Mouse (Mus musculus) kidney, embryonic 15.5 days (tissue): ENCODE results near the gene Tfec. TPM values are rescaled to one million over a fixed set of nuclear protein-coding genes. Genes with fewer than 3 reads are reported as not detected.

Source experiments
- ATAC-seq: fragments of 200-750 bp; cut with Nextera tagmentation; replicated peaks from 2 replicates; pipeline ENCODE4 v1.8.0; 2017; ENCODE audit warnings: moderate TSS enrichment; ENCODE audit not compliant: low FRiP score
- H3K27ac ChIP-seq: fragments of 300-500 bp; sonication (generic); 2 replicates; pipeline ENCODE4 v1.5.1; 2015; ENCODE audit warnings: mild to moderate bottlenecking, inconsistent platforms
- H3K27me3 ChIP-seq: fragments of 300-500 bp; sonication (generic); 2 replicates; pipeline ENCODE4 v1.6.1; 2015; ENCODE audit warnings: inconsistent platforms
- H3K36me3 ChIP-seq: fragments of 300-500 bp; sonication (generic); 2 replicates; pipeline ENCODE4 v1.6.1; 2015; ENCODE audit warnings: inconsistent platforms
- H3K4me1 ChIP-seq: fragments of 300-500 bp; sonication (generic); 2 replicates; pipeline ENCODE4 v1.6.1; 2015; ENCODE audit warnings: inconsistent platforms
- H3K4me2 ChIP-seq: fragments of 300-500 bp; sonication (generic); 2 replicates; pipeline ENCODE4 v1.6.1; 2015; ENCODE audit warnings: moderate library complexity, mild to moderate bottlenecking, inconsistent platforms
- H3K4me3 ChIP-seq: fragments of 300-500 bp; sonication (generic); replicated peaks from 2 replicates; pipeline ENCODE4 v1.5.1; 2015; ENCODE audit warnings: mild to moderate bottlenecking, inconsistent platforms
- H3K9ac ChIP-seq: fragments of 300-500 bp; sonication (generic); 2 replicates; pipeline ENCODE4 v1.6.1; 2015; ENCODE audit warnings: mild to moderate bottlenecking, inconsistent platforms
- H3K9me3 ChIP-seq: fragments of 300-500 bp; sonication (generic); replicated peaks from 2 replicates; pipeline ENCODE4 v1.6.1; 2016; ENCODE audit warnings: inconsistent platforms
- WGBS: fragments of 180-500 bp; shearing (Covaris S2); methylation state at CpG from one replicate; pipeline ENCODE4 v1.1.7; 2015; ENCODE audit warnings: mixed read lengths; 5-methylcytosine and 5-hydroxymethylcytosine counted together
- polyA plus RNA-seq: library from polyadenylated mRNA; unstranded; fragments of >200 nt; fragmentation: Nextera tagmentation; extraction: Ambion mirVana; gene quantifications from 2 replicates; pipeline ENCODE4 v1.2.1, GENCODE M21; 2015

Tfec gene
- 5.8 and 5.9 TPM in 2 replicates for polyA plus RNA-seq

DNA sequence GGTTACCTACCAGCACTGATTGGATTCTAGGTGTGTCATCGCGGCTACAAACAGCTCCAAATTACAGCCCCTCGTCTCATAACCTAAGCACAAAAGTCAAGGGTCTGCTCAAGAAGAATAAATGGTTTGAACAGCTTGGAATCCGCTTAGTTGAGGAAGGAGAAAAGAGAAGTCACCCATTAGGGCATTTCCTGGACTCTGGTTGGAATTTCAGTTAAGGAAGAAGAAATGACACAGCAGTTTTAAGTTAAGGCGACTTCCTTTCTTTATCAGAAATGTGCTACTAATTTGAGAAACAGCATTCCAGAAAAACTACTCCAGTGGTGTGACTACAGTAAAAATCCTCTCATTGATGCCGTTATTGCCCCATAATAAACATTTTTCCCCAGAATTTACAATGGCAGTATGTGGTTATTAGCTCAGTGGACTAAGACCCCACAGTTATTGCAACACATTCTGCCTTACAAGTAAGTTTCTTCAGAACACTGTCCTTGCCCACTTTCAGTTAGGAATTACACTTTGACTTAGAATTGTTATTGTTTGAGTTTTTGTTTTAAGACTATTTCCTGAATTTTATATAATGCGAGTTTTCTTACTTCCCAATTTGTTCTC, at the start of gene Tfec:
Gene Tfec, minus strand, starts transcription at position 191 of the 612 bp plus-strand sequence.
- no peaks in the 10 kb centered on the region for H3K27me3 ChIP-seq
- WGBS: 80% methylated on average over 7 of the region's 7 CpGs
- ATAC-seq: no peak
- H3K4me2 ChIP-seq: no peak within 1 kb of the TSS
- H3K4me3 ChIP-seq: no peak within 1 kb of the TSS
- H3K4me1 ChIP-seq: no peaks in the 10 kb centered on the region
- no peaks in the 10 kb centered on the region for H3K9me3 ChIP-seq
- no peaks in the 10 kb centered on the region for H3K36me3 ChIP-seq
- H3K27ac ChIP-seq: no peak within 1 kb of the TSS
- no peak within 1 kb of the TSS for H3K9ac ChIP-seq

DNA sequence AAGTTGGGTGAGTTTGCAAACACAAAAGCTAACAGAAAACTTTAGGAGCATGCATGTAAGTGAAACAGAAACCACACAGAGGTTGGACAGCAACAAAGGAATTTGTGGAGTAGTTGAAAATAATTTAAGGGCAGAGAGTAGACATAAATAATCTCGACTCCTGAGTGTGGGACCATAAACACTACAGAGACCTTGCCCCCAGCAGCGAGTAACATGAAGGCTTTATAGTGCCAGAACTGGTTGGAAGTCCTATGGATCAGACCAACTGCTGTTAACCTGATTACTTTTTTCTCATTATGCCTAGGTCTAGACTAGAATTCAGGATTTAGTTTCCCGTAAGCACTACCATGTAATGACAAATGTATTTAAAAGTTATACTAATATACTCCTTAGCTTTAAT, 49.6 kb upstream of the Tfec start:
- H3K4me1 ChIP-seq: no peaks in the 10 kb centered on the region
- no peak overlapping the region for H3K4me3 ChIP-seq
- no peaks in the 10 kb centered on the region for H3K27me3 ChIP-seq
- H3K4me2 ChIP-seq: no peak overlapping the region
- WGBS: 53% methylated on average over 3 of the region's 3 CpGs
- no peak overlapping the region for H3K9ac ChIP-seq
- ATAC-seq: no peak
- no peak overlapping the region for H3K27ac ChIP-seq
- H3K36me3 ChIP-seq: no peaks in the 10 kb centered on the region
- no peaks in the 10 kb centered on the region for H3K9me3 ChIP-seq

DNA sequence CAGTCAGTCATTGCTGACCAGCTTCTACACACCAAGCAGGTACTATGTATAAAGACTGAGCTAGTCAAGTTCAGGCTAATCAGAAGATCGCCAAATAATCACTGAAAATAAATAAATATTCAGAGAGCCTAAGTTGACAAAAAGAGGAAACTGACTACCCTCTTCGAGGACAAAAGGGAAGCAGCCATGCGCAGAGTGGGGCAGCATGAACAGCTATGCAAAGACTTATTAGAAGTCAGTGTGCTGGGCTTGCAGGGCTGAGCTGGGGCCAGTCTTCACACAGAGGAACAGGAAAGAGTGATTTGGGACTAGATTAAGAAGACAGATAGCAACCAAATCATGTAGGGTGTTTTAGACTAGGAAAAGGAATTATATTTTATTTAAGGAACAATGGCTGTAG, 45.3 kb upstream of the Tfec start:
- WGBS: 87% methylated on average over 3 of the region's 3 CpGs

DNA sequence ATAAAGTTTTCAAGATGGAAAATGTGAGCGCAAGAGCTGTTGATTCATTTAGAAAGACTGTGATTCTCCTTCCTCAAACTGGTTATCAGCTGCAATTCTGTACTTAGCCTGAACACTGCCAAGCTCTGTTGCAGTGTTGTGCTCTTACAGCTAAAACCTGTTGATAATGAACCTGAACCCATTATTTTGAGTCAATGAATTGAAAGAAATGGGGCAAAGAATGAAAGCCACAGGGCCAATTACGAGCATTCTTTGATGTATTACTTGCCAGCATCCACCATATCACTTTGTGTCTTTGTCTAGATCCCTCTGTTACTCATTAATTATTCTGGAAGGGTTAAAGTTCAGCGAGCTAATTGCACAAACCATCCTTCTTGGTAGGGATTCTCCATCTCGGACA, 44.2 kb upstream of the Tfec start:
- WGBS: 70% methylated on average over 4 of the region's 4 CpGs
- H3K4me1 ChIP-seq: no peaks in the 10 kb centered on the region
- ATAC-seq: no peak
- no peak overlapping the region for H3K4me2 ChIP-seq
- H3K9ac ChIP-seq: no peak overlapping the region
- H3K27ac ChIP-seq: no peak overlapping the region
- H3K4me3 ChIP-seq: no peak overlapping the region
- H3K9me3 ChIP-seq: no peaks in the 10 kb centered on the region
- no peaks in the 10 kb centered on the region for H3K27me3 ChIP-seq
- no peaks in the 10 kb centered on the region for H3K36me3 ChIP-seq

More for the DNA sequence above, 45.3 kb upstream of the Tfec start:
- no peaks in the 10 kb centered on the region for H3K36me3 ChIP-seq
- H3K4me3 ChIP-seq: no peak overlapping the region
- no peaks in the 10 kb centered on the region for H3K4me1 ChIP-seq
- no peak for ATAC-seq
- no peak overlapping the region for H3K27ac ChIP-seq
- no peak overlapping the region for H3K4me2 ChIP-seq
- H3K9ac ChIP-seq: no peak overlapping the region
- no peaks in the 10 kb centered on the region for H3K27me3 ChIP-seq
- H3K9me3 ChIP-seq: no peaks in the 10 kb centered on the region

DNA sequence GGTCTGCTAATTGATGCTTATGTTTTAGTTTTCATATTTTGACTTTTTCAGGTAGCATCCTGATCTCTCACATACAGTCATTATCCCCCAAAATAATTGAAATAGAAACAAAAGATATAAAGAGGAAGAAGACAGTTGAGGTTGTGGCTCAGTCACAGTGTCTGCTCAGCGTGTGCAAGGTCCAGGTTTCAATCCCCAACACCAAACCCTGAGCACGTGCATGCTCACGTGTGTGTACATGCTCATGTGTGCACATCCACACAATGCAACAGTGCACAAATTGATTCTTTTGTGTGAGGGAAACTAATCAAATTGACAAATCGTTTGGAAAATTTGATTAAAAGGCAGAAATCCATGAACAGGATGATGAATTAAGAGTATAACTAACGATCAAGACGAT, 32.8 kb upstream of the Tfec start:
- WGBS: 90% methylated on average over 6 of the region's 6 CpGs
- no peak overlapping the region for H3K27ac ChIP-seq
- no peak overlapping the region for H3K4me3 ChIP-seq
- no peaks in the 10 kb centered on the region for H3K9me3 ChIP-seq
- no peaks in the 10 kb centered on the region for H3K36me3 ChIP-seq
- no peaks in the 10 kb centered on the region for H3K4me1 ChIP-seq
- H3K9ac ChIP-seq: no peak overlapping the region
- H3K4me2 ChIP-seq: no peak overlapping the region
- H3K27me3 ChIP-seq: no peaks in the 10 kb centered on the region
- no peak for ATAC-seq

DNA sequence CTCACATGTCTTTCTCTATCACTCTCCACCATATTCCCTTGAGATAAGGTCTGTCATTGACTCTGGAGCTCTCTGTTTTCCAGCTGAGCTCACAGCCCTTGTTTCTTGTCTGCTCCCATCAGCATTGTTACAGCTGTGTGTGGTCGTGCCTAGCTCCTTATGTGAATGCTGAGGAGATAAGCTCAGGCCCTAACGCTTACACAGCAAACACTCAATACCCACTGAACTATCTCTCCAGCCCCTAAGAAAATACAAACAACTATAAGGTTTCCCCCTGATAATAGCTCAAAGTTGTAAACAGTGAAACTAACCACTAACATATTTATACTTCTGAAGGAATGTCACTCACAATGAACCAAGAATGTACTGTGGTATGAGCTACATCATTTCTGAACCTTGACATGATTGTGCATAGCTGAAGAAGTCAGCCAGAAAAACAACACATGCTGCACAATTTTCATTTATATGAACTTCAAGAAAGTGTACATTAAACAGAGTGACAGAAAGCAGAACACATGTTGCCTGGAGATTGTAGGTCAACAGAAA, 21.9 kb upstream of the Tfec start:
- Histone ChIP-seq H3K27ac (no peak overlapping the region), H3K27me3 (no peaks in the 10 kb centered on the region), H3K4me1 (no peaks in the 10 kb centered on the region), H3K36me3 (no peaks in the 10 kb centered on the region), H3K9ac (no peak overlapping the region), H3K4me2 (no peak overlapping the region), H3K9me3 (no peaks in the 10 kb centered on the region), H3K4me3 (no peak overlapping the region)
- no peak for ATAC-seq
- 65% methylated on average over 2 of the region's 2 CpGs for WGBS

DNA sequence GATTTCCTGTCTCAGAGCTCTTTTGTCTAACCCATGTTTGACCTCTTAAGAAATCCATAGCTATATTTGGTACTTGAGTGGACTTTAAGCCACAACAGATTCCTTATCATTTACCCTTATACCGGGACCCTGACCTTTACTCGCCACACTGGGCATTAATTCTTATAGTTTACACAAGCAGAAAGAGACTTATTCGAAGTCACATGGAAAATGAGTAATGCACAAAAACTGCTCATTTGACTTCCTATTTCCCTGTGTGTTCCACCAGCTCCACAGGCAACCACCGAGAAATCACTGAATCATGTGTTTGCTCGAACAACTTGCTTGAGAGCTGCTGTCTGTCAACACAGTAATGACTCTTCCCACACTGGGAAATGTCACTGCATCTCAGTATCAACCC, 6.4 kb downstream of the Tfec start:
- no peak overlapping the region for H3K4me2 ChIP-seq
- no peak overlapping the region for H3K9ac ChIP-seq
- WGBS: 58% methylated on average over 5 of the region's 5 CpGs
- no peaks in the 10 kb centered on the region for H3K4me1 ChIP-seq
- 0 out of 2 replicates have a peak, but pooled peaks have one; percentile 9 for ATAC-seq
- no peaks in the 10 kb centered on the region for H3K9me3 ChIP-seq
- H3K4me3 ChIP-seq: no peak overlapping the region
- H3K27me3 ChIP-seq: no peaks in the 10 kb centered on the region
- no peak overlapping the region for H3K27ac ChIP-seq
- H3K36me3 ChIP-seq: no peaks in the 10 kb centered on the region

DNA sequence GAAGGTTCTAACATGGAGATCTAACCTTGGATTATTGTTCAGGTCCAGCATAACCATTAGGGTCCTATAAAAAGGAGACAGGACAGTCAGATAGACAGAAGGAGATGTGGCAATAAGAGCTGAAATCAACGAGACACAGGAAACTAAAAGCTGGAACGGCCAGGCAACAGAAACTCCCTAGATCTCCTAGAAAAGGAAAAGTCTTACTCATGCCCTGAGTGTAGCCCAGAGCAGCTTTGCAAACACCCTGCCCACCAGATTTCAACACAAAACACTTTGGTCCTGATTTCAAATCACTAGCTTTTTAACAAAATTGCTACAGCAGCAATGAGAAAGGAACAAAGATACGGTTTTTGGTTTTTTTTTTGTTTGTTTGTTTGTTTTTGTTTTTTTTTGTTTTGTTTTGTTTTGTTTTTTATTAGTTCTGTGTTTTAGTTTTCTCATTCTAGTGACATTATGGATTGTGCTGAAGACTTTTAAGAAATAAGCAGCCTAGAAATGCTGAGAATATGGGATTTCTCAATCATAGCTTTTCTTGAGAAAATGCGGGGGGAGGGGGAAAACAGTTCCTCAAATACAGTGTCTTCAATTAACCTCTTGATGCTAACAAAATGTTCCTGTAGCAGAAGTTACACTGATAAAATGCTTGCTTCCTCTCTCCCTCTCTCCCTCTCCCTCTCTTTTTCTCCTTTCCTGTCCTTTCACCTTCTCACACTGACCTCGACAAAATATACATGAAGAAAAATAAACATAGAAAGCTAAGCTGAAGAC, 14.5 kb downstream of the Tfec start:
- H3K4me1 ChIP-seq: no peaks in the 10 kb centered on the region
- H3K9me3 ChIP-seq: no peaks in the 10 kb centered on the region
- H3K27ac ChIP-seq: no peak overlapping the region
- no peak for ATAC-seq
- no peaks in the 10 kb centered on the region for H3K27me3 ChIP-seq
- H3K4me2 ChIP-seq: no peak overlapping the region
- H3K36me3 ChIP-seq: no peaks in the 10 kb centered on the region
- H3K9ac ChIP-seq: no peak overlapping the region
- WGBS: 55% methylated on average over 5 of the region's 5 CpGs
- no peak overlapping the region for H3K4me3 ChIP-seq

DNA sequence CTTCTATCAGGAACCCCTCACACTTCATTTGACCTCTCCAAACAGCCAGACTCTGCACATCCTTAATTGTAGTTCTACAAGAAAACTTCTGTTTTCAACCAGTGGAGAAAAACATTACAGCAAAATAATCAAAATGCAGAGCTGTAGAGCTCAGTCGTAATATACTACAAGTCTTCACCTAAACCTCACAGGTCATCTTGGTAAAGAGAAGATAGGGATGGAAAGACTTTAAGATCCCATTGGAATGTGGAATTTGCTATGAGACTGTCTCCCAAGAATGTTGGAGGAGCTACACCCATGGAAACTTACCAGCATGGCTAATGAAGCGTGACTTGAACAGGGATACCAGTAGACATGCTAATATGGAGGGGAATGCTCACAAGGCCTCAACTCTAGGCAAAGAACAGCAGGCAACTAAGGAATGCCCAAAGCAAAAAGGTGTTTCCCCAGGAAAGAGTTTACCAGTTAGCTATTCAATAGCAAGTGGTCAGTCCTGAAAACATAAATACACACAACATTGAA, 24.2 kb downstream of the Tfec start:
- Histone ChIP-seq H3K27me3 (no peaks in the 10 kb centered on the region), H3K36me3 (no peaks in the 10 kb centered on the region), H3K4me3 (no peak overlapping the region), H3K27ac (no peak overlapping the region), H3K9ac (no peak overlapping the region), H3K4me2 (no peak overlapping the region), H3K4me1 (no peaks in the 10 kb centered on the region), H3K9me3 (no peaks in the 10 kb centered on the region)
- WGBS: 84% methylated on average over 2 of the region's 2 CpGs
- ATAC-seq: no peak

DNA sequence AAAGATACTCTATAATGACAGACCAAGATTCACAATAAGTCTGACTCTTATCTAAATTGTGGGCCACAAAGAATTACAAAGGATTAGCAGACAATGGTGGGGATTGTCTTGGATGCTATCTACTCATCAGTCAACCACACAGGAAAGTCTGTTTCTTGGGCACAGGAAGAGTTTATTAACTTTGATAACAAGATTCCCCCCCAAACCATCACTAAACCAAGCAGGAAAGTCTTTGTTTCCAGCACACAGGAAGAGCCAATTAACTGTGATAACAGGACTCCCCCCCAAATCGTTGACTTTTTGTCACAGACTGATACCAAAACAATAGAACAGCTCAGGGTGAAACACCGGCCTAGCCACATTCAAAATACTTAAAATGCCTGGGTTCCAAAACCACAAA, 28.2 kb downstream of the Tfec start:
- WGBS: 54% methylated on average over 2 of the region's 2 CpGs
- Histone ChIP-seq H3K4me2 (no peak overlapping the region), H3K27me3 (no peaks in the 10 kb centered on the region), H3K9me3 (no peaks in the 10 kb centered on the region), H3K36me3 (no peaks in the 10 kb centered on the region), H3K4me3 (no peak overlapping the region), H3K4me1 (no peaks in the 10 kb centered on the region), H3K9ac (no peak overlapping the region), H3K27ac (no peak overlapping the region)
- no peak for ATAC-seq

DNA sequence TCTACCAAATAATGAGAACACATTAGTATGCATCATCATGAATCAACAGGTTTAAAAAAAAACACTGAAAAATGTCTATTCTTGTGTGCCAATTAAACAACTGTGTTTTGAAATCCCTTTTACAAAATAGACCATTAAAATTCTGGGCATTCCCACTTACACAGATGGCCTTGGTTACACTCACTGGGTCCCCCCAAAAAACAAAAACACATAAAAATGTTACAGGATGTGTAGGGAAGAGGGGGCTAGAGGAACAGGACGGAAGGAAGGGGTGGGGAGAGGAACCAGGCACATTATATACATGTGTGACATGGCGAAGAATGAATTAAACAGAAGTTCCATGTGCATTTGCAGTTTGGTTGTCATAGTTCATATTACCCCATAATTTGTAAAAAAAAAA, 29.9 kb downstream of the Tfec start:
- Histone ChIP-seq H3K9me3 (no peaks in the 10 kb centered on the region), H3K4me1 (no peaks in the 10 kb centered on the region), H3K9ac (no peak overlapping the region), H3K36me3 (no peaks in the 10 kb centered on the region), H3K4me3 (no peak overlapping the region), H3K27me3 (no peaks in the 10 kb centered on the region), H3K27ac (no peak overlapping the region), H3K4me2 (no peak overlapping the region)
- ATAC-seq: no peak
- WGBS: 58% methylated on average over 2 of the region's 2 CpGs

DNA sequence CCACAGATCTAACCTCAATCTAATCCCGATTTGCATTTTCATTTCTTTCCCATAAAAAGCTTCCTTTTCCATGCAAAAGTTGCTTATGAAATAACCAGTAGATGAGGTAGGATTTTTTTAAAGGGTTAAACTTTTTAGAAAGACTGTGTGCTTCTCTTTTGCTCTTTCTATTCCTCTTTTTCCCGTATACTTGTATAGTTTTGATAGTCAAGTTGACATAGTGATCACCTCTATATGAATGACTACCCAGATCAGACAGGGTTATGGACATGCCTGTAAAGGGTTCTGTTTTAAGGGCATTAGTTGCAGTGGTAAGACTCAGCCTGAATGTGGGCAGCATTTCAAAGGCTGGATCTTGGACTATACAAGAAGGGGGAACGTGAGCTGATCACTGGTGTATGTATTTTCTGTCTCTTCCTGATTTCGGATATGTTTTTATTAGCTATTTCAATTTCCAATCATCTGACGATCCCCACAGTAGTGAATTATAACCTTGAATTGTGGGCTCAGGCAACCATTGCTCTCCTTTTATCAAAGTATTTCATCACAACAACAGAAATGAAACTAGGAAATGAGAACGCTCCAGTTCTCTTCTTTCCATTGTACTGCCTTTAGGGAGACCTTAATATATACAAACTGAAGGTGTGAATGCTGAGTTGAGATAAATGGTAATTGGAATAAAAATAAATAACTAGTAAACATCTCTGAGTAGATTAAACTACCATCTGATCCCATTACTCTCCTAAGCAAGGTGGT, 35.3 kb downstream of the Tfec start:
- no peaks in the 10 kb centered on the region for H3K4me1 ChIP-seq
- no peak overlapping the region for H3K27ac ChIP-seq
- ATAC-seq: no peak
- H3K36me3 ChIP-seq: no peaks in the 10 kb centered on the region
- H3K27me3 ChIP-seq: no peaks in the 10 kb centered on the region
- H3K4me3 ChIP-seq: no peak overlapping the region
- no peak overlapping the region for H3K4me2 ChIP-seq
- WGBS: 90% methylated on average over 6 of the region's 6 CpGs
- H3K9me3 ChIP-seq: no peaks in the 10 kb centered on the region
- no peak overlapping the region for H3K9ac ChIP-seq
